Mouse (Mus musculus) spleen, postnatal 4 days (tissue): ENCODE measurements at regions not wholly inside any gene's neighbourhood (a gene's known extent, or its start where the extent isn't known, plus 50 kb on each side); places are given as distances from the start of the nearest gene placed in this dataset.

ENCODE experiments used
- DNase-seq, 2 experiments: peaks; one replicate each; pipeline ENCODE4 v3.0.0; 2022; ENCODE audit warnings: low spot score in 2 of 2

DNA sequence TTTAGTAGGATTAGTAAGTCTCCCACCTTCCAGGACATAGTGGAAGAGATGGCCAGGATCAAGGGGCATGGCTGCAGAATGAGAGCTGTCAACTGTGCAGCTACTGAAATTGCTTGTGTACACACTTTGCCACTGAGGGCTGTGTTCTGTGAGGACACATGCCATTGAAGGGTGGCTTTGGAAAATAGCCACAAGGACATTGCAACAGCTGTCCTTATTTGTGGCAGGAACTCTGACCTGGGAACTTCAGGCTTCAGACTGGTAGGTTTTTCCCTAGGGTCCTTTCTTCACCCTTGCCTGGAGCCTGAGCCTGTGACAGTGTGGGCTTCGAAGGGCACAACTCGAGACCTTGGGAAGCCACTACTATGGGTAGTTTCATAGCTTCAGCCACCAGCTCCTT, 64.2 kb upstream of the Ywhaq start:
- DNase-seq, result no peak

- no peak for DNase-seq
Measured at GRCm38 (mm10) chr12:21480226-21480625, 62.8 kb upstream of the Ywhaq start.

GRCm38 (mm10) chr12:21479251-21479650, 61.8 kb upstream of the Ywhaq start:
- DNase-seq, result no peak

GRCm38 (mm10) chr12:21476516-21476915, 59.1 kb upstream of the Ywhaq start:
- DNase-seq, result no peak

GRCm38 (mm10) chr12:21472951-21473710, 55.7 kb upstream of the Ywhaq start:
- DNase-seq, result no peak

- no peak for DNase-seq
Measured at GRCm38 (mm10) chr12:21472487-21472886, 55.0 kb upstream of the Ywhaq start.

GRCm38 (mm10) chr12:21471986-21472385, 54.5 kb upstream of the Ywhaq start:
- DNase-seq, result no peak

- DNase-seq, result no peak
Measured at GRCm38 (mm10) chr12:21470286-21470685, 52.8 kb upstream of the Ywhaq start.
